Mouse (Mus musculus) ES-Bruce4 (cell line): ENCODE measurements around the gene Tstd2. TPM values are rescaled to one million over a fixed set of nuclear protein-coding genes. Genes with fewer than 3 reads are reported as not detected.
A peak's percentile ranks its signal among the peaks of the same experiment; 100 is the strongest.

Source experiments
- H3K27ac ChIP-seq: 2 replicates; pipeline ENCODE4 v1.5.1; 2012; ENCODE audit warnings: low read length, inconsistent platforms; ENCODE audit not compliant: insufficient read depth
- H3K27me3 ChIP-seq: 2 replicates; pipeline ENCODE4 v1.6.1; 2012; ENCODE audit warnings: mild to moderate bottlenecking, low read length, inconsistent platforms; ENCODE audit not compliant: control insufficient read depth, poor library complexity, insufficient read depth, severe bottlenecking
- H3K36me3 ChIP-seq: 2 replicates; pipeline ENCODE4 v1.6.1; 2012; ENCODE audit warnings: inconsistent platforms, mild to moderate bottlenecking, low read length, moderate library complexity; ENCODE audit not compliant: control insufficient read depth, poor library complexity, insufficient read depth, severe bottlenecking
- H3K4me1 ChIP-seq: one replicate; pipeline ENCODE4 v1.8.1; 2011; ENCODE audit warnings: low read length; ENCODE audit not compliant: control insufficient read depth, insufficient read depth
- H3K4me3 ChIP-seq: 2 replicates; pipeline ENCODE4 v1.5.1; 2011; ENCODE audit warnings: low read depth, mild to moderate bottlenecking, low read length
- H3K9ac ChIP-seq: 2 replicates; pipeline ENCODE4 v1.6.1; 2012; ENCODE audit warnings: low read depth, mild to moderate bottlenecking, inconsistent platforms; ENCODE audit not compliant: poor library complexity, severe bottlenecking
- H3K9me3 ChIP-seq: replicated peaks from 2 replicates; pipeline ENCODE4 v1.6.1; 2012; ENCODE audit warnings: mild to moderate bottlenecking, low read length, inconsistent platforms; ENCODE audit not compliant: control insufficient read depth, poor library complexity, insufficient read depth, severe bottlenecking
- CTCF ChIP-seq: IDR thresholded peaks from one replicate; pipeline ENCODE4 v1.8.1; 2011; ENCODE audit warnings: low read depth, low read length
- EP300 ChIP-seq: IDR thresholded peaks from 2 replicates; pipeline ENCODE4 v1.6.1; 2011; ENCODE audit warnings: low read depth, low read length; ENCODE audit not compliant: insufficient read depth
- POLR2A ChIP-seq: IDR thresholded peaks from one replicate; pipeline ENCODE4 v1.8.1; 2011; ENCODE audit warnings: low read length; ENCODE audit not compliant: insufficient read depth
- polyA plus RNA-seq: library from polyadenylated mRNA; stranded (reverse); fragments of >200 nt; gene quantifications from 2 replicates; pipeline ENCODE4 v1.2.4, GENCODE M21; 2011; ENCODE audit warnings: low read depth; ENCODE audit not compliant: missing spikeins, insufficient read depth, insufficient read length

Gene Tstd2
- polyA plus RNA-seq, 1 experiment, result 47.3 TPM

GRCm38 (mm10) chr4:46089524-46090125 lies 48.9 kb downstream of the Tstd2 start:
- Histone ChIP-seq H3K4me1 (peaks cover 3% of the 10 kb centered on the region), H3K27ac (no peak overlapping the region), H3K27me3 (no peaks in the 10 kb centered on the region), H3K9me3 (no peaks in the 10 kb centered on the region), H3K9ac (no peak overlapping the region), H3K36me3 (no peaks in the 10 kb centered on the region), H3K4me3 (no peak overlapping the region)
- 0 out of 2 replicates have a peak, but pooled peaks have one; percentile 7 for TF ChIP-seq EP300
- TF ChIP-seq CTCF, result no peak

GRCm38 (mm10) chr4:46087852-46088251 lies 50.6 kb downstream of the Tstd2 start:
- peaks cover 3% of the 10 kb centered on the region for H3K4me1 ChIP-seq
- no peak overlapping the region for H3K4me3 ChIP-seq
- H3K9me3 ChIP-seq, result no peaks in the 10 kb centered on the region
- no peaks in the 10 kb centered on the region for H3K36me3 ChIP-seq
- TF ChIP-seq CTCF, result no peak
- no peak for TF ChIP-seq POLR2A
- no peak for TF ChIP-seq EP300
- H3K27me3 ChIP-seq, result no peaks in the 10 kb centered on the region
- H3K9ac ChIP-seq, result no peak overlapping the region
- H3K27ac ChIP-seq, result no peak overlapping the region

GRCm38 (mm10) chr4:46087427-46087771 lies 51.1 kb downstream of the Tstd2 start:
- no peak overlapping the region for H3K27ac ChIP-seq
- no peaks in the 10 kb centered on the region for H3K27me3 ChIP-seq
- H3K9me3 ChIP-seq, result no peaks in the 10 kb centered on the region
- no peaks in the 10 kb centered on the region for H3K36me3 ChIP-seq
- no peak overlapping the region for H3K9ac ChIP-seq
- TF ChIP-seq CTCF, result no peak
- TF ChIP-seq EP300, result no peak
- no peak for TF ChIP-seq POLR2A
- peaks cover 3% of the 10 kb centered on the region for H3K4me1 ChIP-seq
- H3K4me3 ChIP-seq, result no peak overlapping the region

GRCm38 (mm10) chr4:46086718-46087426 lies 51.6 kb downstream of the Tstd2 start:
- TF ChIP-seq EP300, result no peak
- TF ChIP-seq CTCF, result no peak
- TF ChIP-seq POLR2A, result no peak
- H3K4me1 ChIP-seq, result peaks cover 3% of the 10 kb centered on the region
- no peak overlapping the region for H3K27ac ChIP-seq
- H3K9ac ChIP-seq, result no peak overlapping the region
- no peaks in the 10 kb centered on the region for H3K36me3 ChIP-seq
- no peaks in the 10 kb centered on the region for H3K27me3 ChIP-seq
- no peaks in the 10 kb centered on the region for H3K9me3 ChIP-seq
- no peak overlapping the region for H3K4me3 ChIP-seq

- no peak overlapping the region for H3K9ac ChIP-seq
- peaks cover 3% of the 10 kb centered on the region for H3K4me1 ChIP-seq
- H3K27me3 ChIP-seq, result no peaks in the 10 kb centered on the region
- H3K36me3 ChIP-seq, result no peaks in the 10 kb centered on the region
- TF ChIP-seq POLR2A (no peak), CTCF (no peak), EP300 (no peak)
- H3K4me3 ChIP-seq, result no peak overlapping the region
- H3K27ac ChIP-seq, result no peak overlapping the region
- no peaks in the 10 kb centered on the region for H3K9me3 ChIP-seq
Measured at GRCm38 (mm10) chr4:46085223-46085811, 53.2 kb downstream of the Tstd2 start.
